Mouse (Mus musculus): Measurements from ENCODE around the gene Nol4l.
"Not testable (repeated sequence)": the region's sequence is repeated elsewhere in the genome, so short reads cannot be mapped to it uniquely, and the experiment has no call there.

The Nol4l gene

GRCm38 (mm10) chr2:153511562-153511961 is 18.2 kb downstream of the Nol4l start:
- DNase-seq (ENCODE audit: low spot score), result no peak

GRCm38 (mm10) chr2:153510136-153510535 is 19.6 kb downstream of the Nol4l start:
- no peak for DNase-seq (ENCODE audit: low spot score)

GRCm38 (mm10) chr2:153509211-153510029 is 20.4 kb downstream of the Nol4l start:
- DNase-seq (ENCODE audit: low spot score), result no peak

GRCm38 (mm10) chr2:153508405-153508804 is 21.4 kb downstream of the Nol4l start:
- no peak for DNase-seq (ENCODE audit: low spot score)

GRCm38 (mm10) chr2:153507969-153508368 is 21.8 kb downstream of the Nol4l start:
- no peak for DNase-seq (ENCODE audit: low spot score)

GRCm38 (mm10) chr2:153506385-153506784 is 23.4 kb downstream of the Nol4l start:
- DNase-seq (ENCODE audit: low spot score), result no peak

- DNase-seq (ENCODE audit: low spot score), result no peak
Observed at GRCm38 (mm10) chr2:153499154-153499553, 30.6 kb downstream of the Nol4l start.

GRCm38 (mm10) chr2:153496898-153497297 is 32.9 kb downstream of the Nol4l start:
- no peak for DNase-seq (ENCODE audit: low spot score)

GRCm38 (mm10) chr2:153496301-153496700 is 33.5 kb downstream of the Nol4l start:
- DNase-seq (ENCODE audit: low spot score), result no peak

- no peak for DNase-seq (ENCODE audit: low spot score)
Observed at GRCm38 (mm10) chr2:153495818-153496217, 34.0 kb downstream of the Nol4l start.

GRCm38 (mm10) chr2:153495391-153495790 is 34.4 kb downstream of the Nol4l start:
- DNase-seq (ENCODE audit: low spot score), result not testable (repeated sequence)

- no peak for DNase-seq (ENCODE audit: low spot score)
Observed at GRCm38 (mm10) chr2:153494293-153494811, 35.4 kb downstream of the Nol4l start.

GRCm38 (mm10) chr2:153493781-153494292 is 35.9 kb downstream of the Nol4l start:
- no peak for DNase-seq (ENCODE audit: low spot score)

- no peak for DNase-seq (ENCODE audit: low spot score)
Observed at GRCm38 (mm10) chr2:153493393-153493731, 36.4 kb downstream of the Nol4l start.

- no peak for DNase-seq (ENCODE audit: low spot score)
Observed at GRCm38 (mm10) chr2:153492573-153493392, 37.0 kb downstream of the Nol4l start, which contains the start of gene 4930404H24Rik. 4930404H24Rik (plus strand) TSS chr2:153492790.

GRCm38 (mm10) chr2:153492179-153492517 is 37.6 kb downstream of the Nol4l start:
- no peak for DNase-seq (ENCODE audit: low spot score)

- DNase-seq (ENCODE audit: low spot score), result no peak
Observed at GRCm38 (mm10) chr2:153491512-153492178, 38.1 kb downstream of the Nol4l start.

- DNase-seq (ENCODE audit: low spot score), result no peak
Observed at GRCm38 (mm10) chr2:153490940-153491339, 38.8 kb downstream of the Nol4l start.

- no peak for DNase-seq (ENCODE audit: low spot score)
Observed at GRCm38 (mm10) chr2:153490116-153490515, 39.7 kb downstream of the Nol4l start.

GRCm38 (mm10) chr2:153484071-153484470 is 45.7 kb downstream of the Nol4l start:
- no peak for DNase-seq (ENCODE audit: low spot score)

- DNase-seq (ENCODE audit: low spot score), result no peak
Observed at GRCm38 (mm10) chr2:153483118-153483983, 46.4 kb downstream of the Nol4l start.

- DNase-seq (ENCODE audit: low spot score), result no peak
Observed at GRCm38 (mm10) chr2:153481861-153482120, 48.0 kb downstream of the Nol4l start.

Measured in urinary bladder, postnatal 10 days (tissue).